Mouse (Mus musculus) adrenal gland, adult 2 months (tissue): ENCODE measurements around the gene Rhbg. TPM values are rescaled to one million over a fixed set of nuclear protein-coding genes. Genes with fewer than 3 reads are reported as not detected.

Source experiments
- DNase-seq: peaks from one replicate; pipeline ENCODE4 v3.0.0; 2021
- polyA plus RNA-seq: library from polyadenylated mRNA; depleted of rRNA; stranded (reverse); fragments of >200 nt; gene quantifications from 2 replicates; pipeline ENCODE4 v1.2.3, GENCODE M21; 2012
- total RNA-seq, 2 experiments: library from RNA; stranded (reverse); gene quantifications; 2 replicates each; pipeline ENCODE4 v1.2.3; 2021

Rhbg gene
- total and polyA plus RNA-seq, 3 experiments = 0.76 to 18.3 (median 8.5) TPM

- DNase-seq = no peak
Measured at GRCm38 (mm10) chr3:88229526-88229925, 25.0 kb downstream of the Rhbg start.

GRCm38 (mm10) chr3:88228906-88229305, 25.6 kb downstream of the Rhbg start:
- DNase-seq = no peak

GRCm38 (mm10) chr3:88227976-88228375, 26.5 kb downstream of the Rhbg start:
- no peak for DNase-seq

GRCm38 (mm10) chr3:88227260-88227659, 27.2 kb downstream of the Rhbg start:
- DNase-seq = no peak

GRCm38 (mm10) chr3:88226101-88226845, 28.2 kb downstream of the Rhbg start:
- DNase-seq = no peak

GRCm38 (mm10) chr3:88224929-88225328, 29.6 kb downstream of the Rhbg start:
- DNase-seq = no peak

GRCm38 (mm10) chr3:88222446-88222845, 32.1 kb downstream of the Rhbg start:
- DNase-seq = no peak

GRCm38 (mm10) chr3:88221519-88222390, 32.8 kb downstream of the Rhbg start:
- no peak for DNase-seq

- DNase-seq = peak; percentile 78
Measured at GRCm38 (mm10) chr3:88220842-88221241, 33.7 kb downstream of the Rhbg start.

- DNase-seq = no peak
Measured at GRCm38 (mm10) chr3:88219940-88220339, 34.6 kb downstream of the Rhbg start.

GRCm38 (mm10) chr3:88217679-88218078, 36.8 kb downstream of the Rhbg start:
- DNase-seq = no peak

- no peak for DNase-seq
Measured at GRCm38 (mm10) chr3:88216534-88217326, 37.8 kb downstream of the Rhbg start.

GRCm38 (mm10) chr3:88216116-88216515, 38.4 kb downstream of the Rhbg start:
- no peak for DNase-seq

- no peak for DNase-seq
Measured at GRCm38 (mm10) chr3:88215553-88216004, 38.9 kb downstream of the Rhbg start.

GRCm38 (mm10) chr3:88214971-88215552, 39.4 kb downstream of the Rhbg start:
- DNase-seq = peak; percentile 19

GRCm38 (mm10) chr3:88214197-88214938, 40.1 kb downstream of the Rhbg start:
- no peak for DNase-seq

- no peak for DNase-seq
Measured at GRCm38 (mm10) chr3:88213019-88213418, 41.5 kb downstream of the Rhbg start.

- no peak for DNase-seq
Measured at GRCm38 (mm10) chr3:88212356-88212755, 42.2 kb downstream of the Rhbg start.

- DNase-seq = no peak
Measured at GRCm38 (mm10) chr3:88210918-88211317, 43.6 kb downstream of the Rhbg start.

GRCm38 (mm10) chr3:88210121-88210520, 44.4 kb downstream of the Rhbg start:
- no peak for DNase-seq

- DNase-seq = no peak
Measured at GRCm38 (mm10) chr3:88209306-88209705, 45.2 kb downstream of the Rhbg start.
